Mouse (Mus musculus): ENCODE results near the gene Aup1. TPM values are rescaled to one million over a fixed set of nuclear protein-coding genes. Genes with fewer than 3 reads are reported as not detected.

The Aup1 gene
- polyA plus RNA-seq, 1 experiment from 2014 or later: 109 TPM

- no peaks in the 10 kb centered on the region for H3K9me3 ChIP-seq (ENCODE audit: control insufficient read depth, low read length)
- DNase-seq (ENCODE audit: low spot score) (no peak), ATAC-seq (ENCODE audit: low FRiP score) (no peak)
- no peak overlapping the region for H3K27ac ChIP-seq
- WGBS: 80% methylated on average over 12 of the region's 12 CpGs
- no peak overlapping the region for H3K9ac ChIP-seq
- no peak overlapping the region for H3K4me3 ChIP-seq (replicated peaks; ENCODE audit: low read length)
- H3K4me1 ChIP-seq (replicated peaks; ENCODE audit: control insufficient read depth, insufficient read depth, low read length): no peaks in the 10 kb centered on the region
- no peaks in the 10 kb centered on the region for H3K27me3 ChIP-seq (ENCODE audit: control insufficient read depth, insufficient read depth, low read length)
- H3K36me3 ChIP-seq (replicated peaks; ENCODE audit: control insufficient read depth, insufficient read depth): no peaks in the 10 kb centered on the region
- H3K4me2 ChIP-seq (replicated peaks): no peak overlapping the region
These were observed 39.5 kb upstream of the Aup1 start for GRCm38 (mm10) chr6:83014482-83015466.

DNA sequence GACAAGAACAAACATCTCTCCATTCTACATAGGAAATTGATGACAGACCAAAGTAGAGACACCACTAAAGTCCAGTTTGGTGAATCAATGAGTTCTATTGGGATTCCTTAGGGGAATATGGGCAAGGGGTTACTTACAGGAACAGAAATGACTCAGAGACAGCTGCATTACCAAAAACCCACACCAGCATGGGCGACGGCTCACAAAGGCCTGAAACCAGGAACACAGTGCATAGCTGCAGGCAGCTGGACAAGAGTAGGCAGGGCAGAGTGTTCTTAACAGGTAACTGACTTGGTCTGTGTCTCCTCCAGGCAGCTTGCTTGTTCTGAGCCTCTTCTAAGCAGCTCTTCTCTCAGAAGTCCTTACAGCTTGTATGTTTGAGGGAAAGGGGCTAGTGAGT lies 38.6 kb upstream of the Aup1 start:
- no peak for ATAC-seq (ENCODE audit: low FRiP score)
- 90% methylated on average over 2 of the region's 2 CpGs for WGBS

GRCm38 (mm10) chr6:83017190-83017589 lies 37.1 kb upstream of the Aup1 start:
- no peak for ATAC-seq (ENCODE audit: low FRiP score)
- no peaks in the 10 kb centered on the region; the same call in 1 of the 2 replicates for H3K27me3 ChIP-seq (ENCODE audit: control insufficient read depth, insufficient read depth, low read length)
- H3K36me3 ChIP-seq (replicated peaks; ENCODE audit: control insufficient read depth, insufficient read depth): no peaks in the 10 kb centered on the region
- 77% methylated on average over 3 of the region's 3 CpGs for WGBS
- no peaks in the 10 kb centered on the region for H3K9me3 ChIP-seq (ENCODE audit: control insufficient read depth, low read length)
- DNase-seq (ENCODE audit: low spot score): no peak
- no peak overlapping the region for H3K9ac ChIP-seq
- H3K4me3 ChIP-seq (replicated peaks; ENCODE audit: low read length): no peak overlapping the region
- no peak overlapping the region for H3K4me2 ChIP-seq (replicated peaks)
- H3K27ac ChIP-seq: no peak overlapping the region
- H3K4me1 ChIP-seq (replicated peaks; ENCODE audit: control insufficient read depth, insufficient read depth, low read length): no peaks in the 10 kb centered on the region

More for the DNA sequence above, 38.6 kb upstream of the Aup1 start:
- H3K27ac ChIP-seq: no peak overlapping the region
- H3K36me3 ChIP-seq (replicated peaks; ENCODE audit: control insufficient read depth, insufficient read depth): no peaks in the 10 kb centered on the region
- H3K4me2 ChIP-seq (replicated peaks): no peak overlapping the region
- no peak for DNase-seq (ENCODE audit: low spot score)
- H3K9ac ChIP-seq: no peak overlapping the region
- no peaks in the 10 kb centered on the region for H3K4me1 ChIP-seq (replicated peaks; ENCODE audit: control insufficient read depth, insufficient read depth, low read length)
- H3K4me3 ChIP-seq (replicated peaks; ENCODE audit: low read length): no peak overlapping the region
- H3K9me3 ChIP-seq (ENCODE audit: control insufficient read depth, low read length): no peaks in the 10 kb centered on the region
- H3K27me3 ChIP-seq (ENCODE audit: control insufficient read depth, insufficient read depth, low read length): no peaks in the 10 kb centered on the region

- Histone ChIP-seq H3K9ac (no peak overlapping the region), H3K27me3 (ENCODE audit: control insufficient read depth, insufficient read depth, low read length) (no peaks in the 10 kb centered on the region; the same call in 1 of the 2 replicates), H3K9me3 (ENCODE audit: control insufficient read depth, low read length) (no peaks in the 10 kb centered on the region), H3K4me2 (replicated peaks) (no peak overlapping the region), H3K4me1 (replicated peaks; ENCODE audit: control insufficient read depth, insufficient read depth, low read length) (no peaks in the 10 kb centered on the region), H3K4me3 (replicated peaks; ENCODE audit: low read length) (no peak overlapping the region), H3K27ac (no peak overlapping the region), H3K36me3 (replicated peaks; ENCODE audit: control insufficient read depth, insufficient read depth) (no peaks in the 10 kb centered on the region)
- WGBS: 67% methylated on average over 3 of the region's 3 CpGs
- DNase-seq (ENCODE audit: low spot score) (no peak), ATAC-seq (ENCODE audit: low FRiP score) (no peak)
These were observed 35.3 kb upstream of the Aup1 start for GRCm38 (mm10) chr6:83019044-83019443.

DNA sequence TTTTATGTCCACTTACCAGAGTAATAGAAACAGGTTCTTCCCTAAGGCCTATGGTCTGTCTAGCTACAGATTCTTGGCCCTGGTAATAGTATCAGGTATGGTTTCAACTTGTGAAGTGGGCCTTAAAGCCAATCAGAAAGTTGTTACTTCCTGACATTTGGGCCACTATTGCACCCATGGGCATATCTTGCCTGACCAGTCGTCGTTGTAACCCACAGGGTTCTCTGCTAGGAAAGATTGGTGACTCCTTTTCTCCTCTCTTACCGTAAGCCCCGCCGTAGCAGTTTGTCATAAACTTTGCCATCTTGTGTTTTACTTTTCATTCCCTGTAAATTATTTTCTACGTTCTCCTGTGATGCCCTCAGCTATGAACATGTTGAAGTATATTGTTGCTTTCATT lies 34.2 kb upstream of the Aup1 start:
- DNase-seq (ENCODE audit: low spot score): no peak
- Histone ChIP-seq H3K27me3 (ENCODE audit: control insufficient read depth, insufficient read depth, low read length) (no peaks in the 10 kb centered on the region; the same call in 1 of the 2 replicates), H3K4me1 (replicated peaks; ENCODE audit: control insufficient read depth, insufficient read depth, low read length) (no peaks in the 10 kb centered on the region), H3K27ac (no peak overlapping the region), H3K4me3 (replicated peaks; ENCODE audit: low read length) (no peak overlapping the region), H3K9ac (no peak overlapping the region), H3K4me2 (replicated peaks) (no peak overlapping the region), H3K9me3 (ENCODE audit: control insufficient read depth, low read length) (no peaks in the 10 kb centered on the region), H3K36me3 (replicated peaks; ENCODE audit: control insufficient read depth, insufficient read depth) (no peaks in the 10 kb centered on the region)
- WGBS: 89% methylated on average over 6 of the region's 6 CpGs
- ATAC-seq (ENCODE audit: low FRiP score): no peak

DNA sequence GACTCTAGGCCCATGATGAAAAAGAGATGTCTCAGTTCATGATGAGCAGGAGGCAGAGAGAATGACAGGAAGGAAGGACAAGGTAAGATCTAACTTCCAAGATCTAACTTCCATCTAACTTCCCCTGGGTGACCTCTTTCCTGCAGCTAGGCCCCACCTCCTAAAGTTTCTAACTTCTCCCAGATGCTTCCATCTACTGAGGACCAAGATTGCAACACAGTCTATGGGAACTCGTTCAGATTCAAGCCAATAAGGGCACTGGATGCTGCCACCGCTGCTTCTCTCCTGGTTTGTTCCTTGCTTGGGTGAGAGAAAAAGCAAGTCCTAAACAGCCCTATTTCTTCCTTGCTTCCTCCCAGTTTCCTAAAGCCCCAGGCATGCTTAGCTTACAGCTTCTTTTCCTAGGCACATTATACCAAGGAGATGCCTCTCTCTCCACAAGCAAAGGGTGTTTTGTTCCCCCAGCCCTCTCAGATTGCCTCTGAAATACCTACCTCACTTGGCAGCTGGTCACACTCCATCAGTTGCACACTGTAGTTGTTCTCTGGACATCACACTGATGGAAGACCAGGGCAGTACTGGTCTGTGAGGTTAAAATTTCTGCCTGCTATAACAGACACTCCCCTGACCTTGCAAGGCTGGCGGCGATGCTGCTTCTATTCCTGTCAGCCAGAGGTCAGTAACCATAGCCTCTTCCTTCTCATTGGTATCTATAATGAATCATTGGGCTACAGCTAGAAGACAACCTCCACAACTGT lies 33.3 kb upstream of the Aup1 start:
- no peaks in the 10 kb centered on the region for H3K4me1 ChIP-seq (replicated peaks; ENCODE audit: control insufficient read depth, insufficient read depth, low read length)
- WGBS: 89% methylated on average over 4 of the region's 4 CpGs

DNA sequence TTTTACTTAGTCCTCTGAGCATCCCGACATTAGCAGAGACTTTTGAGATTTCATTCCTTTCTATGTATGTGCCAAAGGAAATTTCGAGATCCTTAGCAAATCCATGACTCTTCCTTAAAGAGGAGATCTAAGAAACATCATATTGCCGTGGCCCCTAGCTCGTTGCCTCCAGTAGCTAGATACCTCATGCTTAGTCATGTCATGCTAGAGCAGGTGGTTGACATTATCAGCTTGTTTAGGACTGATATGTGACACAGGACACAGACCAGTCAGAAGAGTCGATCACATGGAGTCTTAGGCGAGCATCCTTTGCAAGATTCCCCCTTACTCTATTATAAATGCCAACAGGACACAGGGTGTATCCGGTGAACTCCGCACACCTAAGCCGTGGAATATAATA lies 31.3 kb upstream of the Aup1 start:
- H3K9ac ChIP-seq: no peak overlapping the region
- DNase-seq (ENCODE audit: low spot score) (no peak), ATAC-seq (ENCODE audit: low FRiP score) (no peak)
- no peak overlapping the region for H3K27ac ChIP-seq
- H3K4me2 ChIP-seq (replicated peaks): no peak overlapping the region
- H3K27me3 ChIP-seq (ENCODE audit: control insufficient read depth, insufficient read depth, low read length): no peaks in the 10 kb centered on the region; the same call in 1 of the 2 replicates
- no peaks in the 10 kb centered on the region for H3K36me3 ChIP-seq (replicated peaks; ENCODE audit: control insufficient read depth, insufficient read depth)
- no peaks in the 10 kb centered on the region for H3K4me1 ChIP-seq (replicated peaks; ENCODE audit: control insufficient read depth, insufficient read depth, low read length)
- 90% methylated on average over 9 of the region's 9 CpGs for WGBS
- no peak overlapping the region for H3K4me3 ChIP-seq (replicated peaks; ENCODE audit: low read length)
- no peaks in the 10 kb centered on the region for H3K9me3 ChIP-seq (ENCODE audit: control insufficient read depth, low read length)

More for the DNA sequence above, 33.3 kb upstream of the Aup1 start:
- Histone ChIP-seq H3K27me3 (ENCODE audit: control insufficient read depth, insufficient read depth, low read length) (no peaks in the 10 kb centered on the region; the same call in 1 of the 2 replicates), H3K27ac (no peak overlapping the region), H3K9ac (no peak overlapping the region), H3K4me3 (replicated peaks; ENCODE audit: low read length) (no peak overlapping the region), H3K9me3 (ENCODE audit: control insufficient read depth, low read length) (no peaks in the 10 kb centered on the region), H3K4me2 (replicated peaks) (no peak overlapping the region), H3K36me3 (replicated peaks; ENCODE audit: control insufficient read depth, insufficient read depth) (no peaks in the 10 kb centered on the region)
- no peak for DNase-seq (ENCODE audit: low spot score)
- no peak for ATAC-seq (ENCODE audit: low FRiP score)

- Histone ChIP-seq H3K9me3 (ENCODE audit: control insufficient read depth, low read length) (no peaks in the 10 kb centered on the region), H3K4me2 (replicated peaks) (no peak overlapping the region), H3K4me1 (replicated peaks; ENCODE audit: control insufficient read depth, insufficient read depth, low read length) (no peaks in the 10 kb centered on the region), H3K4me3 (replicated peaks; ENCODE audit: low read length) (no peak overlapping the region), H3K36me3 (replicated peaks; ENCODE audit: control insufficient read depth, insufficient read depth) (no peaks in the 10 kb centered on the region), H3K9ac (no peak overlapping the region), H3K27me3 (ENCODE audit: control insufficient read depth, insufficient read depth, low read length) (no peaks in the 10 kb centered on the region; the same call in 1 of the 2 replicates), H3K27ac (no peak overlapping the region)
- DNase-seq (ENCODE audit: low spot score): no peak
- no peak for ATAC-seq (ENCODE audit: low FRiP score)
- 96% methylated on average over 2 of the region's 2 CpGs for WGBS
These were observed 30.5 kb upstream of the Aup1 start for GRCm38 (mm10) chr6:83023786-83024185.

GRCm38 (mm10) chr6:83024421-83024820 lies 29.9 kb upstream of the Aup1 start:
- Histone ChIP-seq H3K4me1 (replicated peaks; ENCODE audit: control insufficient read depth, insufficient read depth, low read length) (no peaks in the 10 kb centered on the region), H3K4me3 (replicated peaks; ENCODE audit: low read length) (no peak overlapping the region), H3K36me3 (replicated peaks; ENCODE audit: control insufficient read depth, insufficient read depth) (no peaks in the 10 kb centered on the region), H3K27ac (no peak overlapping the region), H3K9ac (no peak overlapping the region), H3K4me2 (replicated peaks) (no peak overlapping the region), H3K27me3 (ENCODE audit: control insufficient read depth, insufficient read depth, low read length) (peaks cover 4% of the 10 kb centered on the region; the same call in 1 of the 2 replicates), H3K9me3 (ENCODE audit: control insufficient read depth, low read length) (no peaks in the 10 kb centered on the region)
- ATAC-seq (ENCODE audit: low FRiP score) (no peak), DNase-seq (ENCODE audit: low spot score) (no peak)
- 71% methylated on average over 4 of the region's 4 CpGs for WGBS

Measured in hindbrain, embryonic 14.5 days (tissue).